Mouse (Mus musculus): ENCODE measurements around the gene Osbpl10. TPM values are rescaled to one million over a fixed set of nuclear protein-coding genes. Genes with fewer than 3 reads are reported as not detected.
"Not testable (repeated sequence)": the region's sequence is repeated elsewhere in the genome, so short reads cannot be mapped to it uniquely, and the experiment has no call there.

Osbpl10 gene
- polyA plus RNA-seq, 1 experiment from 2014 or later: 0.11 TPM

GRCm38 (mm10) chr9:115008194-115008593 lies 29.8 kb downstream of the Osbpl10 start:
- no peak overlapping the region for H3K4me3 ChIP-seq (ENCODE audit: low read depth, low read length)
- no peak overlapping the region for H3K9ac ChIP-seq (ENCODE audit: low read depth, low read length)
- H3K27me3 ChIP-seq (ENCODE audit: control insufficient read depth, insufficient read depth, low read depth, low read length): no peaks in the 10 kb centered on the region
- H3K27ac ChIP-seq (ENCODE audit: low read length): no peak overlapping the region
- no peaks in the 10 kb centered on the region for H3K36me3 ChIP-seq (ENCODE audit: control insufficient read depth, insufficient read depth)
- ATAC-seq (ENCODE audit: low read depth): no peak
- WGBS (ENCODE audit: insufficient replicate concordance): 69% methylated on average over 7 of the region's 7 CpGs
- H3K4me2 ChIP-seq (ENCODE audit: low read depth, low read length): no peak overlapping the region
- H3K4me1 ChIP-seq (ENCODE audit: control insufficient read depth, low read depth, low read length): no peaks in the 10 kb centered on the region
- H3K9me3 ChIP-seq (replicated peaks; ENCODE audit: control insufficient read depth, low read length): 0 out of 2 replicates have a peak, but pooled peaks cover 2% of the 10 kb centered on the region

GRCm38 (mm10) chr9:115012367-115012766 lies 34.0 kb downstream of the Osbpl10 start:
- 42% methylated on average over 12 of the region's 12 CpGs for WGBS (ENCODE audit: insufficient replicate concordance)
- Histone ChIP-seq H3K27me3 (ENCODE audit: control insufficient read depth, insufficient read depth, low read depth, low read length) (no peaks in the 10 kb centered on the region), H3K9ac (ENCODE audit: low read depth, low read length) (no peak overlapping the region), H3K4me3 (ENCODE audit: low read depth, low read length) (no peak overlapping the region), H3K9me3 (replicated peaks; ENCODE audit: control insufficient read depth, low read length) (0 out of 2 replicates have a peak, but pooled peaks cover 2% of the 10 kb centered on the region), H3K4me2 (ENCODE audit: low read depth, low read length) (no peak overlapping the region), H3K27ac (ENCODE audit: low read length) (no peak overlapping the region), H3K36me3 (ENCODE audit: control insufficient read depth, insufficient read depth) (no peaks in the 10 kb centered on the region), H3K4me1 (ENCODE audit: control insufficient read depth, low read depth, low read length) (no peaks in the 10 kb centered on the region)
- no peak for ATAC-seq (ENCODE audit: low read depth)

GRCm38 (mm10) chr9:115020141-115020540 lies 41.8 kb downstream of the Osbpl10 start:
- no peak for ATAC-seq (ENCODE audit: low read depth)
- Histone ChIP-seq H3K36me3 (ENCODE audit: control insufficient read depth, insufficient read depth) (no peaks in the 10 kb centered on the region), H3K9me3 (replicated peaks; ENCODE audit: control insufficient read depth, low read length) (no peaks in the 10 kb centered on the region), H3K27ac (ENCODE audit: low read length) (no peak overlapping the region), H3K4me2 (ENCODE audit: low read depth, low read length) (no peak overlapping the region), H3K9ac (ENCODE audit: low read depth, low read length) (no peak overlapping the region), H3K27me3 (ENCODE audit: control insufficient read depth, insufficient read depth, low read depth, low read length) (no peaks in the 10 kb centered on the region), H3K4me1 (ENCODE audit: control insufficient read depth, low read depth, low read length) (no peaks in the 10 kb centered on the region), H3K4me3 (ENCODE audit: low read depth, low read length) (no peak overlapping the region)
- WGBS (ENCODE audit: insufficient replicate concordance): 66% methylated on average over 7 of the region's 7 CpGs

DNA sequence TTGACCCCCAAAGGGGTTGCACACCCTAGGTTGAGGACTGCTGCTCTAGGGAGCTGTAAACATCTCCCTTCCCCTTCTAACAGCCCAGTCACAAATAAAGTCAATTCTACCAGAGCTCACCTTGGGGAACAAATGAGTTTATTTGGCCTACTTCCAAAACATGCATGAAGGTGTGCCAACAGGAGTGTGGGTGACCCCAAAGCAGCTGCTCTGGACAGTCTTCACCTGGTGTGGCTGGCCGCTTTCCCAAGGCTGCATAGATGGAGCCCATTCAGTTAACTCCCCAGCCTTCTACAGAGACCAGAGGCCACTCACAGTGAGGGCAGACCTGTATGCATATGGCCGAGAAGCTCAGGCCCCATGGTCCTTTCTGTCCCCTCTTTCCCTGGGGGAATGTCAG lies 43.0 kb downstream of the Osbpl10 start:
- no peak overlapping the region for H3K4me3 ChIP-seq (ENCODE audit: low read depth, low read length)
- no peak overlapping the region for H3K4me2 ChIP-seq (ENCODE audit: low read depth, low read length)
- H3K4me1 ChIP-seq (ENCODE audit: control insufficient read depth, low read depth, low read length): no peaks in the 10 kb centered on the region
- no peak overlapping the region for H3K9ac ChIP-seq (ENCODE audit: low read depth, low read length)
- H3K27me3 ChIP-seq (ENCODE audit: control insufficient read depth, insufficient read depth, low read depth, low read length): no peaks in the 10 kb centered on the region
- H3K9me3 ChIP-seq (replicated peaks; ENCODE audit: control insufficient read depth, low read length): no peaks in the 10 kb centered on the region
- 62% methylated on average over 2 of the region's 2 CpGs for WGBS (ENCODE audit: insufficient replicate concordance)
- no peak for ATAC-seq (ENCODE audit: low read depth)
- no peaks in the 10 kb centered on the region for H3K36me3 ChIP-seq (ENCODE audit: control insufficient read depth, insufficient read depth)
- H3K27ac ChIP-seq (ENCODE audit: low read length): no peak overlapping the region

GRCm38 (mm10) chr9:115023137-115023536 lies 44.8 kb downstream of the Osbpl10 start:
- Histone ChIP-seq H3K4me3 (ENCODE audit: low read depth, low read length) (no peak overlapping the region), H3K27me3 (ENCODE audit: control insufficient read depth, insufficient read depth, low read depth, low read length) (no peaks in the 10 kb centered on the region), H3K4me1 (ENCODE audit: control insufficient read depth, low read depth, low read length) (no peaks in the 10 kb centered on the region), H3K9ac (ENCODE audit: low read depth, low read length) (no peak overlapping the region), H3K36me3 (ENCODE audit: control insufficient read depth, insufficient read depth) (no peaks in the 10 kb centered on the region), H3K27ac (ENCODE audit: low read length) (no peak overlapping the region), H3K4me2 (ENCODE audit: low read depth, low read length) (no peak overlapping the region), H3K9me3 (replicated peaks; ENCODE audit: control insufficient read depth, low read length) (no peaks in the 10 kb centered on the region)
- 56% methylated on average over 3 of the region's 3 CpGs for WGBS (ENCODE audit: insufficient replicate concordance)
- ATAC-seq (ENCODE audit: low read depth): no peak

DNA sequence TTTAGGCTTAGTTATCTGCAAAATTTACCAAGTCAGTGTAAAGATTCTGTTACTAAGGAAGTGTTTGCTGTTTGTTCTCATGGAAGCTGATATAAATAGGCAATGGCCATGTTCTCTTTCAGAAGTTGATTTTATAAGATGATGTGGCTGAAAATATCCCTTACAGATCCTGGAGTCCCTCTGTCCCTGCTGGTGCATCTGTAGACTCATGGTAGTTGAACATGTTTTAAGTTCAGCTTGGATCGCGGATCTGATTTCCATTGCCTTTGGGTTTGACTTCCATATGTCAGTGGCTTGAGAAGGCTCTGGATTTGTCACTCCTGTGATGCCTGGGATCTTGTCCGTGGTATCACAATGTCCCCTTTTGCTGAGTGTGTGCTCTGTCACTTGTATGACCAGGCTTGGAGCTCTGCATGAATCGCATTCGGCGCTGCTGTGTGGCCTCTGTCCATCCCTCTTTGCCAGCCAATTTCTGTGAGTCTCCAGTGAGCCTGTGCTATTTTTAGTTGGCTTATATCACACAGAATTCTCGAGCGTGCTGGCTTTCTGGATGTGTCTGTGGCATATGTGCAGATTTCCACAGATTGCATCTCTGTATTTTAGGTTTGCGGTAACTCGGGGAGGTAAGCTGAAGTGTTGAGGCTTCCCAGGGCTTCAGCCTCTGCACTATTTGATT lies 45.5 kb downstream of the Osbpl10 start:
- no peak overlapping the region for H3K9ac ChIP-seq (ENCODE audit: low read depth, low read length)
- no peaks in the 10 kb centered on the region for H3K4me1 ChIP-seq (ENCODE audit: control insufficient read depth, low read depth, low read length)
- ATAC-seq (ENCODE audit: low read depth): no peak
- no peak overlapping the region for H3K4me2 ChIP-seq (ENCODE audit: low read depth, low read length)
- H3K9me3 ChIP-seq (replicated peaks; ENCODE audit: control insufficient read depth, low read length): no peaks in the 10 kb centered on the region
- no peak overlapping the region for H3K4me3 ChIP-seq (ENCODE audit: low read depth, low read length)
- no peaks in the 10 kb centered on the region for H3K36me3 ChIP-seq (ENCODE audit: control insufficient read depth, insufficient read depth)
- H3K27ac ChIP-seq (ENCODE audit: low read length): no peak overlapping the region
- no peaks in the 10 kb centered on the region for H3K27me3 ChIP-seq (ENCODE audit: control insufficient read depth, insufficient read depth, low read depth, low read length)
- 71% methylated on average over 10 of the region's 10 CpGs for WGBS (ENCODE audit: insufficient replicate concordance)

DNA sequence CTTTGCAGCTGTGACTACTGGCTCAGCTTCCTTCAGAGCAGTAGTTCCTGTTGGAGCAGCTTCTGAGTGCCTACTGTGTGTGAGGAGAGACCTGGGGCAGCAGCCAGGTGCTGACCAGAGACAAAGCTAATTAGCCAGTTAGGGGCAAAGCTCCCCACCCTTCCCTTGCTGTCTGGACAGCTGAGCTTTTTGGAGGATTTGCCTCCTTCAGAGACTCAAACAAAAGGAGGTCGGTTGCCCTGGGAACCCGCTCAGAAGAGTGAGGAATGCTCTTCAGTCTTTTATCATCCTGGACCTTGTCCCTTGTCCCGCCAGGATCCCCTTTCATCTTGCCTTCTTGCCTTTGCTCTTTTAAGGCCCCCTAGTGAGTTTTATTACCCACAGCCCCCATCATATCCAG lies 50.9 kb downstream of the Osbpl10 start:
- no peak for ATAC-seq (ENCODE audit: low read depth)
- 43% methylated on average over 3 of the region's 3 CpGs for WGBS (ENCODE audit: insufficient replicate concordance)
- no peak overlapping the region for H3K9ac ChIP-seq (ENCODE audit: low read depth, low read length)
- no peaks in the 10 kb centered on the region for H3K4me1 ChIP-seq (ENCODE audit: control insufficient read depth, low read depth, low read length)
- H3K36me3 ChIP-seq (ENCODE audit: control insufficient read depth, insufficient read depth): no peaks in the 10 kb centered on the region
- no peaks in the 10 kb centered on the region for H3K27me3 ChIP-seq (ENCODE audit: control insufficient read depth, insufficient read depth, low read depth, low read length)
- H3K4me2 ChIP-seq (ENCODE audit: low read depth, low read length): no peak overlapping the region
- no peak overlapping the region for H3K4me3 ChIP-seq (ENCODE audit: low read depth, low read length)
- no peak overlapping the region for H3K27ac ChIP-seq (ENCODE audit: low read length)
- H3K9me3 ChIP-seq (replicated peaks; ENCODE audit: control insufficient read depth, low read length): no peaks in the 10 kb centered on the region

- no peak overlapping the region for H3K27ac ChIP-seq (ENCODE audit: low read length)
- WGBS (ENCODE audit: insufficient replicate concordance): 51% methylated on average over 4 of the region's 4 CpGs
- ATAC-seq (ENCODE audit: low read depth): no peak
Observed at GRCm38 (mm10) chr9:115030581-115030980, 52.2 kb downstream of the Osbpl10 start.

GRCm38 (mm10) chr9:115031046-115031445 lies 52.7 kb downstream of the Osbpl10 start:
- not testable (repeated sequence) for H3K4me1 ChIP-seq (ENCODE audit: control insufficient read depth, low read depth, low read length); H3K27ac ChIP-seq (ENCODE audit: low read length); H3K4me2 ChIP-seq (ENCODE audit: low read depth, low read length); ATAC-seq (ENCODE audit: low read depth); H3K4me3 ChIP-seq (ENCODE audit: low read depth, low read length); H3K27me3 ChIP-seq (ENCODE audit: control insufficient read depth, insufficient read depth, low read depth, low read length); H3K36me3 ChIP-seq (ENCODE audit: control insufficient read depth, insufficient read depth); H3K9ac ChIP-seq (ENCODE audit: low read depth, low read length); H3K9me3 ChIP-seq (replicated peaks; ENCODE audit: control insufficient read depth, low read length)
- WGBS (ENCODE audit: insufficient replicate concordance): 75% methylated on average over 1 of the region's 1 CpGs

More at GRCm38 (mm10) chr9:115030581-115030980, 52.2 kb downstream of the Osbpl10 start:
- no peaks in the 10 kb centered on the region for H3K36me3 ChIP-seq (ENCODE audit: control insufficient read depth, insufficient read depth)
- H3K4me1 ChIP-seq (ENCODE audit: control insufficient read depth, low read depth, low read length): no peaks in the 10 kb centered on the region
- no peak overlapping the region for H3K9ac ChIP-seq (ENCODE audit: low read depth, low read length)
- no peaks in the 10 kb centered on the region for H3K9me3 ChIP-seq (replicated peaks; ENCODE audit: control insufficient read depth, low read length)
- H3K4me3 ChIP-seq (ENCODE audit: low read depth, low read length): no peak overlapping the region
- H3K4me2 ChIP-seq (ENCODE audit: low read depth, low read length): no peak overlapping the region
- H3K27me3 ChIP-seq (ENCODE audit: control insufficient read depth, insufficient read depth, low read depth, low read length): no peaks in the 10 kb centered on the region
